Mouse (Mus musculus): ENCODE results near the gene Tulp4. TPM values are rescaled to one million over a fixed set of nuclear protein-coding genes. Genes with fewer than 3 reads are reported as not detected.
A peak's percentile ranks its signal among the peaks of the same experiment; 100 is the strongest.
"Not testable (repeated sequence)": the region's sequence is repeated elsewhere in the genome, so short reads cannot be mapped to it uniquely, and the experiment has no call there.

Tulp4 gene
- polyA plus RNA-seq, 2 experiments = 4.7 to 21.4 TPM

DNA sequence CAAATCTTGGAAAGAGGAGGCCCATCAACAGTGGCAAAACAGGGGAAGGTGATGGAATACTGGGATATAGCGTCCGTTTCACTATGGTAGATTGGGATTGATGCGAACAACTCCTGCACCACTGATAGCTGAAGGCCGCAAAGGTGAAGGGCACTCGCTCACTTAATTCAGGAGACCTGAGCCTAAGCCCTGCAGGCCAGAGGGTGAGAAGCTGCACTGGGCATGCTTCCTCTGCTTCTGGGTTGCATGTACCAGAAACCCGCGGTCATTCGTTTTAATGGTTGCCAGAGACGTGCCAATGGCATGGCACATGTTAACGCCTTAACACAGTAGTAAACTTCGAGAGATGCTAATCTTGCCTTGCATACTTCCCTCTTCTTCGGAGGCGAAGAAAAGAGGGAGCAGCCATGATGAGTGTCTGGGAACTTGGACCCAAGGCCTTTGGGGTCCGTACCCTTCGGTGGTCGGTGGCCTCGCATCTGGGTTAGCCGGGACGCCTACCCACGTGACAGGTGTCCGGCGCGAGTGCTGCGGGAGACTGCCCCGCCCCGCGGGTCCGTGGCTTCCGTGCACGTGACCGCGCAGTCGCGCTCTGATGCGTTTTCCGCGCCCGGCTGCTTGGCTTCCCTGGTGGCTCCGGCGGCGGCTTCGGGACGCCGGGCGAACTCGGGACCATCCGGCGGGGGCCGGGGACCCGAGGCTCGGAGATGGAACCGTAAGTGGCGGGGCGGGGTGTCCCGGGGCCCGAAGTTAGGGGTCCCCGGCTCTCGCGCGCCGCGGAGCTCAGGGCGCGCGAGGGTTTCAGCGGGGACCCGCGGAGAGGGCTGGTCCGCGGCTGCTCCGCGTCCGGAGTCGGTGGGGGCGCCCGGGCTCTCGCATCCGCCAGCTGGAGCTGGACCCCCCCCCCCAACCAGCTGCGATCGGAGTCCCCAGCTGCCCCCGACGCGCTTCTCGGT lies 163.9 kb downstream of the Tulp4 start:
- H3K9me3 ChIP-seq (ENCODE audit: control insufficient read depth, low read length); H3K9ac ChIP-seq (replicated peaks); H3K27ac ChIP-seq; DNase-seq (ENCODE audit: low read depth in 3 of 3, low spot score in 3 of 3); H3K4me1 ChIP-seq (replicated peaks; ENCODE audit: control insufficient read depth in 2 of 2, insufficient read depth in 2 of 2, low read length in 1 of 2); H3K36me3 ChIP-seq (replicated peaks; ENCODE audit: control insufficient read depth, insufficient read depth, low read depth); H3K27me3 ChIP-seq (ENCODE audit: control insufficient read depth, insufficient read depth, low read length): not testable (repeated sequence)
- under 1% methylated on average over 42 of the region's 84 CpGs for WGBS (ENCODE audit: insufficient replicate concordance)
- ATAC-seq (ENCODE audit: insufficient read depth) = peak; percentile 69
- Histone ChIP-seq H3K4me3 (ENCODE audit: insufficient read depth in 1 of 2, low read depth in 2 of 2, low read length in 2 of 2) (peak overlapping the region; percentile 39 to 46), H3K4me2 (ENCODE audit: low read depth) (peak overlapping the region; percentile 56)

GRCm38 (mm10) chr17:6270840-6271239 lies 164.6 kb downstream of the Tulp4 start:
- not testable (repeated sequence) for H3K9me3 ChIP-seq (ENCODE audit: control insufficient read depth, low read length); H3K4me1 ChIP-seq (replicated peaks; ENCODE audit: control insufficient read depth in 2 of 2, insufficient read depth in 2 of 2, low read length in 1 of 2); H3K27ac ChIP-seq; H3K36me3 ChIP-seq (replicated peaks; ENCODE audit: control insufficient read depth, insufficient read depth, low read depth); DNase-seq (ENCODE audit: low read depth in 3 of 3, low spot score in 3 of 3); H3K27me3 ChIP-seq (ENCODE audit: control insufficient read depth, insufficient read depth, low read length); H3K9ac ChIP-seq (replicated peaks)
- peak overlapping the region; percentile 39 for H3K4me3 ChIP-seq (ENCODE audit: insufficient read depth in 1 of 2, low read depth in 2 of 2, low read length in 2 of 2)
- peak; percentile 27; the same call in 1 of the 2 replicates for ATAC-seq (ENCODE audit: insufficient read depth)
- WGBS (ENCODE audit: insufficient replicate concordance) = 1% methylated on average over 25 of the region's 25 CpGs
- H3K4me2 ChIP-seq (ENCODE audit: low read depth) = peak overlapping the region; percentile 56

DNA sequence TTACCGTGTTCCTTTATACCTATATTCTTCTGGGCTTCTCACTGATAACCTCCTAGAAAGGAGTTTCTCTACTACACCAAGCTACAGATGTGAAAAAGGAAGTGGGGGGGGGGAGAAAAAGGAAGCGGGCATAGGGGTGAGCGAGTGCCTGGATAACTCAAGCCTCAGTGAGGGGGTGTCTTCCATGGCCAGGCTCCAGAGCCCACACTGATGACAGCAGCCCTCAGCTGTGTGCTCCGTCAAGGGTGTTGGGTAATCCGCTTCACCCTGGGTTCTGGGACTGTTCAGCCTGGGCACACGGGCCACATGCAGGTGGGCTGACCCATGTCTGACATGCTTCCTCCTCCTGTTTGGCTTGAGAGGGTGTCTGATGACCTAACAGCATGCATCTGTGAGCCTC lies 165.7 kb downstream of the Tulp4 start:
- ATAC-seq (ENCODE audit: insufficient read depth); H3K27me3 ChIP-seq (ENCODE audit: control insufficient read depth, insufficient read depth, low read length); H3K27ac ChIP-seq; H3K9me3 ChIP-seq (ENCODE audit: control insufficient read depth, low read length); H3K36me3 ChIP-seq (replicated peaks; ENCODE audit: control insufficient read depth, insufficient read depth, low read depth); H3K4me3 ChIP-seq (ENCODE audit: insufficient read depth in 1 of 2, low read depth in 2 of 2, low read length in 2 of 2); DNase-seq (ENCODE audit: low read depth in 3 of 3, low spot score in 3 of 3); H3K9ac ChIP-seq (replicated peaks); H3K4me1 ChIP-seq (replicated peaks; ENCODE audit: control insufficient read depth in 2 of 2, insufficient read depth in 2 of 2, low read length in 1 of 2); H3K4me2 ChIP-seq (ENCODE audit: low read depth): not testable (repeated sequence)
- 35% methylated on average over 6 of the region's 6 CpGs for WGBS (ENCODE audit: insufficient replicate concordance)

GRCm38 (mm10) chr17:6274693-6275092 lies 168.5 kb downstream of the Tulp4 start:
- not testable (repeated sequence) for DNase-seq (ENCODE audit: low read depth in 3 of 3, low spot score in 3 of 3); H3K27ac ChIP-seq; H3K9me3 ChIP-seq (ENCODE audit: control insufficient read depth, low read length); H3K4me1 ChIP-seq (replicated peaks; ENCODE audit: control insufficient read depth in 2 of 2, insufficient read depth in 2 of 2, low read length in 1 of 2); ATAC-seq (ENCODE audit: insufficient read depth); H3K27me3 ChIP-seq (ENCODE audit: control insufficient read depth, insufficient read depth, low read length); H3K4me3 ChIP-seq (ENCODE audit: insufficient read depth in 1 of 2, low read depth in 2 of 2, low read length in 2 of 2); H3K9ac ChIP-seq (replicated peaks); H3K4me2 ChIP-seq (ENCODE audit: low read depth); H3K36me3 ChIP-seq (replicated peaks; ENCODE audit: control insufficient read depth, insufficient read depth, low read depth)
- 73% methylated on average over 4 of the region's 6 CpGs for WGBS (ENCODE audit: insufficient replicate concordance)

- not testable (repeated sequence) for H3K36me3 ChIP-seq (replicated peaks; ENCODE audit: control insufficient read depth, insufficient read depth, low read depth); H3K4me2 ChIP-seq (ENCODE audit: low read depth); H3K9ac ChIP-seq (replicated peaks); DNase-seq (ENCODE audit: low read depth in 3 of 3, low spot score in 3 of 3); H3K27me3 ChIP-seq (ENCODE audit: control insufficient read depth, insufficient read depth, low read length); H3K4me1 ChIP-seq (replicated peaks; ENCODE audit: control insufficient read depth in 2 of 2, insufficient read depth in 2 of 2, low read length in 1 of 2); H3K4me3 ChIP-seq (ENCODE audit: insufficient read depth in 1 of 2, low read depth in 2 of 2, low read length in 2 of 2); H3K27ac ChIP-seq; H3K9me3 ChIP-seq (ENCODE audit: control insufficient read depth, low read length); ATAC-seq (ENCODE audit: insufficient read depth)
- WGBS (ENCODE audit: insufficient replicate concordance) = 57% methylated on average over 8 of the region's 8 CpGs
Observed at GRCm38 (mm10) chr17:6279205-6279604, 173.0 kb downstream of the Tulp4 start.

- not testable (repeated sequence) for H3K27ac ChIP-seq; ATAC-seq (ENCODE audit: insufficient read depth); H3K27me3 ChIP-seq (ENCODE audit: control insufficient read depth, insufficient read depth, low read length); H3K9me3 ChIP-seq (ENCODE audit: control insufficient read depth, low read length); DNase-seq (ENCODE audit: low read depth in 3 of 3, low spot score in 3 of 3); H3K4me3 ChIP-seq (ENCODE audit: insufficient read depth in 1 of 2, low read depth in 2 of 2, low read length in 2 of 2); H3K4me1 ChIP-seq (replicated peaks; ENCODE audit: control insufficient read depth in 2 of 2, insufficient read depth in 2 of 2, low read length in 1 of 2); H3K36me3 ChIP-seq (replicated peaks; ENCODE audit: control insufficient read depth, insufficient read depth, low read depth); H3K9ac ChIP-seq (replicated peaks); H3K4me2 ChIP-seq (ENCODE audit: low read depth)
- WGBS (ENCODE audit: insufficient replicate concordance) = 76% methylated on average over 7 of the region's 10 CpGs
Observed at GRCm38 (mm10) chr17:6279772-6280171, 173.5 kb downstream of the Tulp4 start.

GRCm38 (mm10) chr17:6280513-6280912 lies 174.3 kb downstream of the Tulp4 start:
- 81% methylated on average over 18 of the region's 19 CpGs for WGBS (ENCODE audit: insufficient replicate concordance)
- H3K9ac ChIP-seq (replicated peaks); H3K4me3 ChIP-seq (ENCODE audit: insufficient read depth in 1 of 2, low read depth in 2 of 2, low read length in 2 of 2); DNase-seq (ENCODE audit: low read depth in 3 of 3, low spot score in 3 of 3); H3K36me3 ChIP-seq (replicated peaks; ENCODE audit: control insufficient read depth, insufficient read depth, low read depth); H3K4me2 ChIP-seq (ENCODE audit: low read depth); ATAC-seq (ENCODE audit: insufficient read depth); H3K27me3 ChIP-seq (ENCODE audit: control insufficient read depth, insufficient read depth, low read length); H3K4me1 ChIP-seq (replicated peaks; ENCODE audit: control insufficient read depth in 2 of 2, insufficient read depth in 2 of 2, low read length in 1 of 2); H3K27ac ChIP-seq; H3K9me3 ChIP-seq (ENCODE audit: control insufficient read depth, low read length): not testable (repeated sequence)

DNA sequence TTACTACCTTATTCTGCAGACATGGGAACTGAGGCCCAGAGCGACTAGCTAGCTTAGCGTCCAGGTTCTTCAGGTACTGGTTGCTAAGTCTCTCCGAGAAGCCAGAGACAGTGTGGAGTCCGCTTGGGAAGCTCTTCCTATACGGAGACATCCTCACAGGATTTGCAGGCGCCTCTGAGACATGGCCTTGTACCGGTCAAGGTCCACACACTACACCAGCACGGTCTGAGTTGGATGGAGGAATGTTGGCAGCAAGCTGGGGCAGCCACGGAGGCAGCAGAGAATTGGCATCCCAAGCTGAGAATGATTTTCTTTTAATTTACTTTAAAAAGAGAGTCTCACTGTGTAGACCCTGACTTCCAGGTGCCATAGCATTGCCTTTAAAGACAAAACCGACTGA lies 176.9 kb downstream of the Tulp4 start:
- 84% methylated on average over 7 of the region's 10 CpGs for WGBS (ENCODE audit: insufficient replicate concordance)
- H3K36me3 ChIP-seq (replicated peaks; ENCODE audit: control insufficient read depth, insufficient read depth, low read depth); H3K9me3 ChIP-seq (ENCODE audit: control insufficient read depth, low read length); H3K27me3 ChIP-seq (ENCODE audit: control insufficient read depth, insufficient read depth, low read length); H3K27ac ChIP-seq; H3K4me2 ChIP-seq (ENCODE audit: low read depth); DNase-seq (ENCODE audit: low read depth in 3 of 3, low spot score in 3 of 3); H3K4me3 ChIP-seq (ENCODE audit: insufficient read depth in 1 of 2, low read depth in 2 of 2, low read length in 2 of 2); H3K4me1 ChIP-seq (replicated peaks; ENCODE audit: control insufficient read depth in 2 of 2, insufficient read depth in 2 of 2, low read length in 1 of 2); H3K9ac ChIP-seq (replicated peaks); ATAC-seq (ENCODE audit: insufficient read depth): not testable (repeated sequence)
